Mouse (Mus musculus): ENCODE measurements at regions not wholly inside any gene's neighbourhood (a gene's known extent, or its start where the extent isn't known, plus 50 kb on each side); places are given as distances from the start of the nearest gene placed in this dataset.
"Not testable (repeated sequence)": the region's sequence is repeated elsewhere in the genome, so short reads cannot be mapped to it uniquely, and the experiment has no call there.

- no peak for DNase-seq (ENCODE audit: low spot score in 2 of 2)
These were observed 119.3 kb upstream of the Foxk1 start for GRCm38 (mm10) chr5:142281997-142282396.

DNA sequence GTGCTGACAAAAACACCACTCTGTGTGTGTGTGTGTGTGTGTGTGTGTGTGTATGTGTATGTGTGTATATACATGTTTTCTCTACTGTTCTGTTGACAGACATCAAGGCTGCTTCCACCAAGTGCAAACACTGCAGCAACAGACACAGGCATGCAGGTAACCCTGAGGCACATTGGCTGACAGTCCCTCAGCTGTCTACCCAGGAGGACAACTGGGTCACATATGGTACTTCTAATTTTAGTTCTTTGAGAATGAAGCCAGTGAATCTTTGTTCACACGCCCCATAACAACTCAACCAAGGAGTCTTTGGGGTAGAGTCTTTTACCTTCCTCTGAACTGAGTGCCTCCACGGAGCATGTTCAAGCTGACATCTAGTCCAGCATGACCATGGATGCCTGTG, 113.3 kb upstream of the Foxk1 start:
- no peak for DNase-seq (ENCODE audit: low spot score in 2 of 2)

DNA sequence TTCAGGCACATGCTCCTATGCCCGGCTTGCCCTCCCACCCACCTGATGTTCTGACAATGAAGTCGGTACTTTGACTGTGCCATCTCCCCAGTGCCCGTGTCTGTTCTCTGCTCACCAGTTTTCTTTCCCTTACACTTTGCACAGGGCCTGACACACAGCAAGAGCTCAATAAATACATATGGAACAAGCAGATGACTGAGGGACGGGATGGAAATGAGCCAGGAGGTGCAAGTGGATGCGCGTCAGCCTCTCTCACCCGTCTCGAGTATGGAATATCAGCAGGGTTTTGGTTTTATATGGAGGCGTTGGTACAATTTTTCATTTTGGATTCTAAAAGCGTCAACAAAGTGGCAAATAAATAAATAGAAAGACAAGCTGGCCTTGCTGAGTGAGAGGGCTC, 109.8 kb upstream of the Foxk1 start:
- no peak for DNase-seq (ENCODE audit: low spot score in 2 of 2)

- DNase-seq (ENCODE audit: low spot score in 2 of 2) = not testable (repeated sequence)
These were observed 104.9 kb upstream of the Foxk1 start for GRCm38 (mm10) chr5:142296401-142296800.

DNA sequence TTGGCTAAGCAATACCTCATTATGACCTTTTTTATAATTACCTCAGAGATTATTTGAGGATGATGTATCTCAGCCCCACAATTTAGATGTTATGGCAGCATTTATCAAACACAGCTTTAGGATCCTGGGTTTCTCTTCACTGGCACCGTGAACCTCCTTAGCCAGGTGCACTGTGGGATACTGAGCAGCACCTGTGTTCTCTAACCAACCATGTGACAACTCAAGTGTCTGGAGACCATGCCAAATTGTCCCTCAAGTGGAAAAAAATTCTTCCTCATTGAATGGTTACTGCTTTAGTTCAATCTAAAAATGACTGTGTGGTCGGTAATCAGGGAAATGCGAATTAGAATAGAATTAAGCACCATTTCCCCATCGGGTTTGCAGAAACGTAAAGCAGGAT, 101.7 kb upstream of the Foxk1 start:
- DNase-seq (ENCODE audit: low spot score in 2 of 2) = no peak

DNA sequence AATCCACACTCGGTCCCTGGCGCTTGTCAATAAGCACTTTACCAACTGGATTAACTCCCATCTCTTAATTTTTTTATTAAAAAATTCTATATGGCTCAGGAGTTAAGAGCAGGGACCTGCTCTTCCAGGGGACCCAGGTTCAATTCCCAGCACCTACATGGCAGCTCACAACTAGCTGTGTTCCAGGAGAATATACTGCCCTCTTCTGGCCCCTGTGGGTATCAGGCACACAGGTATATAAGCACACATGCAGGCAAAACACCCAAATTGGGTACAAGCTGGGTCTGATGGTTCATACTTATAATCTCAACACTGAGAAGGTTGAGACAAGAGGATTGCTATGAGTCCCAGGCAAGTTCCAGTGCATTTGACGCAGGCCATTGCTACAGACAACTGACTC, 92.8 kb upstream of the Foxk1 start:
- no peak for DNase-seq (ENCODE audit: low spot score in 2 of 2)

DNA sequence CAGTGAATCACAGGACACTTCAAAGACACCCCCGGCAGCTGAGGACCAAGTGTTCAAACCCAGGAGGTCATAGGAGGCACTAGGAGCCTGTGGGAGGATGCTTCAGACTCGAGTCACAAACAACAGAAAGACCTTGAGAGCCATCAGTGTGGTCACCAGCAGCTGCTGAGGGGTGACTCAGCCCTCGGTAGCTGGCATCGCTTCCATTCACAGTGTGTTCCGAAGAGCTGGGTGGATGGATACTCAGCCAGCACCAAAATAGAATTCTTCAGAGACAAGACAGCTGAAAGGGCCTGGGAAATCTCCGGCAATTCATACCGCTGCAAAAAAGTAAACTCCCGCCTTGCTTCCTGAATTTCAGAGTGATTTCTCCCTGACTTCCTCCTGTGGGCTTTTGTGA, 87.4 kb upstream of the Foxk1 start:
- no peak for DNase-seq (ENCODE audit: low spot score in 2 of 2)

DNA sequence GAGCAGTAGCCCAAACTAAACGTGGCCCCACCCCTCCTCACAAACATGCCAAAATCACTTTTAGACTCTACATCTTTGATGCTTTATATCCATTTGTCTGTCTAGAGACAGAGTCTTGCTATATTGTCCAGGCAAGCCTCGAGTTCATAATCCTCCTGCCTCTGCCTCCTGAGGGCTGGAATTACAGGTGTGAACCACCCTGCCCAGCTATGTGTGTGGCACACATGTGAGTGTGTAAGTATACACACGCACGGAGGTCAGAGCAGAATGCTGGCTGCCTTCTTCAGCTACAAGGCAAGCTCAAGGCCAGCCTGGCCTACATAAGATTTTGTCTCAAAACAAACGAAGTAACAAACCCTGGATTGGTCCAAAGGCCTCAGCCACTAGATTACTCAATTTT, 86.8 kb upstream of the Foxk1 start:
- DNase-seq (ENCODE audit: low spot score in 2 of 2) = no peak

DNA sequence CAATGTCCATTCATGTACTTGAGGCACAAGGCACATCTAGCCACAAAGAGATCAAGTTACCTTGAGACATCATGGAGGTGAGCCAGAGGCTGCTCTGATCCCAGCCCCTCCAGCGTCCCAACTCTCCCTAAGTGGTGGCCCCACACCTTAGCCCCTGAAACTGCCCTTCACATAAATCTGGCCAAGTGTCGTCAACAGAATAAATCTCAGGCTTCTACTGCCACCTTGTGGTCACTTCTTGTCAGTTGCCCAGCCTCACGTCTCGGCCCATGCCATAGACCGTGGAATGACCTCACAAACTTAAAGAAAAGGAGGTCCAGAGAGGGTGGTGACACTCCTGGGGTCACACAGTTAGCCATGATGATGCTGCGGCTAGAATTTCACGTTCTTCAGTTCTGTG, 82.0 kb upstream of the Foxk1 start:
- peak; percentile 7 to 42 for DNase-seq (ENCODE audit: low spot score in 2 of 2)

DNA sequence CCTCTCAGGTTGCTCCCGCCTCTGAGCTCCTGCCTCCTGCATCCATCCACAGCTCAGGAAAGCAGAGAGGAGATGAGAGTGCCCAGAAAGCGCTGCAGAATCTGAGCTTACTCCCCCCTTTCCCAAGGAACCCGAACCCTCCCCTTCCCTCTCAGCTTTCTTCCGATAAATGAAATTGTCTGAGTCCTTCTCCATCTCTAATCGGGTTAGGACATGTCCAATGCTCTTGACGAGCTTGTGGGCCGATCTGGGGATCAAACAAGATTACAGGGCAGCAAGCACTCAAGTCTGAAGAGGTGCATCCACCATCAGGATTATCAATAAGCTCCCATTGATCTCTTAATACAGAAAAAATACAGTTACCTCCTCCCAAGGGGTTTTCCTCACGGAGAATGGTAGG, 80.0 kb upstream of the Foxk1 start:
- DNase-seq (ENCODE audit: low spot score in 2 of 2) = no peak

- DNase-seq (ENCODE audit: low spot score in 2 of 2) = no peak
These were observed 76.4 kb upstream of the Foxk1 start for GRCm38 (mm10) chr5:142324928-142325327.

DNA sequence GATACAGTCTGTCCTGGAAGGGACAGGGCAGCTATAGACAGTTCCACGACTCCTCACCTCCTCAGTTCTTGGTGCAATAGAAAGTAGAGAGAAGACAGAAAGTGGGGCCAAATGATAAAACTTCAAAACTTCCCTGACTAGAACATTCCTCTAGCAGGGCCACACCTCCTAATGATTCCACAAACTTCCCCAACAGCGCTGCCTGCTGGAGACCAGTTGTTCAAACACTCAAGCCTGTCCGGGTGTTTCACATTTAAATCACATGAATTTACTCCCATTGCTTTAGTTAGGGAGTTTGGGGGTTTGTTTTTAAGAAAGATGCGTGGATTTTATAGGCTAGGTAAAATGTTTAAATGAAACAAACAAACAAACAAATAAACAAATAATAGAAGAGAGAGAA, 75.7 kb upstream of the Foxk1 start:
- DNase-seq (ENCODE audit: low spot score in 2 of 2) = no peak

- DNase-seq (ENCODE audit: low spot score in 2 of 2) = no peak
These were observed 74.0 kb upstream of the Foxk1 start for GRCm38 (mm10) chr5:142327261-142327660.

DNA sequence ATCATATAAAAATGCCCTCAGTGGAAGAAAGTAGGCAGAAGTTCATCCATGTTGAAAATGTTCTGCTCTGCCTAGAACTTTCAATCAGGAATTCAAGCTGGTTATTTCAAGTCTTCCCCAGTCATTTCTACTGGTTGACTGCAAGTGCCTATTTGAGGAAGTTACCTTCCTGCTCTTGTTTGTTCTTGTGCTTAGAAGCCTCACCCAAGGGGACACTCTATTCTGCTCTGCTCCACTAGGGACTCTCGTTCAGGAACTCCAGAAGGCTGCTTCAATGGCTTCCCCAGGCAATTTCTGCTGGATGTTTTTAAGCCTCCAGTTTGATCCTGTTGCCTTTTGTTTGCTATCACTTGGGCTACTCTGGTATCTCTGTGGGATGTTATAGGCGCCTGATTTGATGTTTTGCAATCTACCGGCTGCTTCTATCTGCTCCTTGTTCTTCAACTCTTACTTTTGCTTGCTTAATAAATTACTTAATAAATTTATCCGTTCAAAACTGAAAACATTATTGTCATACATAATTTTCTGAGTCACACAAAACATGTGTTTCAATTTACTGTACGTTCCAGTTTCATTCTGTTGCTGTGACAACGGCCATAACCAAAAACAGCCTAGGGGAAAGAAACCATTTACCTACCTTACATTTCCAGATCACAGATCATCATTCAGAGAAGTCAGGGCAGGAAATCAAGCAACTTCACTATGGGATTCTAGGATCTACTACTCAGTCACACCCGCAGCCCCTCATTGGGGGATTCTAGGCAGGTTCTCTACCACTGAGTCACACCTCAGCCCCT, 71.4 kb upstream of the Foxk1 start:
- DNase-seq (ENCODE audit: low spot score in 2 of 2) = no peak

DNA sequence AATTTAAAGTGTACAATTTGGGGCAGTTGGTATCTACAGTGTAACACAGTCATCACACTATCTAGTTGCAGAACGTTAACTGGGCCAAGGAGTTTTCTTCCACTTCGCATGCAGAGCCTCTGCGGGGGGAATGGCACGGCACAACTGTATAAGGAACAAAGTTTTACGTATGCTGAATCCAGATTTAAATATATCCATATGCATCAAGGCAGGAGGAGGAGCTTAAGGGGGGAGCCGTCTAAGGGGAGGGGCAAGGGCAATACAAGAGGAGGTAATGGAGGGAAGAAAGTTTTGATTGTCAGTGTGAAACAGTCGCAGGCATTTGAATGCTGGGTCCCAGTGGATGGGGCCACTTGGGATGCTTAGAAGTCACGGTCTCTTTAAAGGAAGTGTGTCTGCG, 68.6 kb upstream of the Foxk1 start:
- no peak for DNase-seq (ENCODE audit: low spot score in 2 of 2)

- no peak for DNase-seq (ENCODE audit: low spot score in 2 of 2)
These were observed 63.9 kb upstream of the Foxk1 start for GRCm38 (mm10) chr5:142337436-142337835.

GRCm38 (mm10) chr5:142338051-142338450, 63.2 kb upstream of the Foxk1 start:
- DNase-seq (ENCODE audit: low spot score in 2 of 2) = no peak

GRCm38 (mm10) chr5:142340205-142341025, 60.9 kb upstream of the Foxk1 start:
- peak in 1 of 2 experiments; percentile 14 for DNase-seq (ENCODE audit: low spot score in 2 of 2)

DNA sequence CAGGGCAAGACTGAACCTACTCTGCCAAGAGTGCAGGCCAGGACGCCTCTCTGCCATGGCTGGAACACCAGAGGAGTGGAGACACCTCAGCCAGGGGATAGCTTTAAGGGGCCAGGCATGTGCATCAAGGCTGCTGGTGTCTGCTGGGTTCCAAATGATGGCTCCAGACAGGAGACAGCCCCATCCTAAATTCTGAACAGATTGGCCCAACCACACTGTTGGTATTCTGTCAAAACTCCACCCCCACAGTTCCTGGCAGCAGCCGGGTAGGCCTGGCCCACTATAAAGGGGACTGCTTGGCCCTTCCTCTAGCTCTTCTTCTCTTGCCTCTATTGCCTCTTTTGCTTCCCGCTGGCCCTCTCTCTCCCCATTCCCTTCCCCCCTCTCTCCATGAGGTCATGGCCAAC, 60.3 kb upstream of the Foxk1 start:
- no peak for DNase-seq (ENCODE audit: low spot score in 2 of 2)

- no peak for DNase-seq (ENCODE audit: low spot score in 2 of 2)
These were observed 54.8 kb upstream of the Foxk1 start for GRCm38 (mm10) chr5:142346454-142346853.

DNA sequence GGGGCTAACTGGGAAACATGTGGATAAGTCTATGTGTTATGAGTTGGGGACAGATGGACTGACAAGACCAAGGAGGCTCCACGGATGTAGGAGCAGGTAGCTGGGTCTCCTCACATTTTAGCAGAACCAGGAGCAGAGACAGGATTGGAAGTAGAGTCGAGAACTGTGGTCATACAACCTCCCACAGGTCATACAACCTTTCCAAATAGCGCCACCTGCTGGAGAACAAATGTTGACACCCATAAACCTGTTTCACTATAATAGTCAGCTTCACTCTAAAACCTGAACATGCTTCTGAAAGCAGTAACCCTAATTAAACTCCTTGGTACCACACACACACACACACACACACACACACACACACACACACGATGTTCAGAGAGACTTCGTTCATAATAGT, 50.7 kb upstream of the Foxk1 start:
- no peak for DNase-seq (ENCODE audit: low spot score in 2 of 2)
